Mouse (Mus musculus) heart, embryonic 13.5 days (tissue): ENCODE data around the gene Grid1. TPM values are rescaled to one million over a fixed set of nuclear protein-coding genes. Genes with fewer than 3 reads are reported as not detected.

Experiments used
- ATAC-seq: fragments of 200-750 bp; cut with Nextera tagmentation; 2 replicates; pipeline ENCODE4 v1.8.0; 2017; ENCODE audit warnings: moderate TSS enrichment; ENCODE audit not compliant: insufficient number of reproducible peaks, low FRiP score, low TSS enrichment; ENCODE audit errors: extremely low read depth
- H3K27ac ChIP-seq: fragments of 300-500 bp; sonication (generic); replicated peaks from 2 replicates; pipeline ENCODE4 v1.5.1; 2015; ENCODE audit warnings: moderate library complexity, mild to moderate bottlenecking, inconsistent platforms
- H3K27me3 ChIP-seq: fragments of 300-500 bp; sonication (generic); replicated peaks from 2 replicates; pipeline ENCODE4 v1.6.1; 2015; ENCODE audit warnings: mild to moderate bottlenecking, inconsistent platforms
- H3K36me3 ChIP-seq: fragments of 300-500 bp; sonication (generic); 2 replicates; pipeline ENCODE4 v1.6.1; 2015; ENCODE audit warnings: mild to moderate bottlenecking, inconsistent platforms
- H3K4me1 ChIP-seq: fragments of 300-500 bp; sonication (generic); 2 replicates; pipeline ENCODE4 v1.6.1; 2015; ENCODE audit warnings: inconsistent platforms
- H3K4me2 ChIP-seq: fragments of 300-500 bp; sonication (generic); 2 replicates; pipeline ENCODE4 v1.6.1; 2015; ENCODE audit warnings: inconsistent platforms, mild to moderate bottlenecking, moderate library complexity
- H3K4me3 ChIP-seq: fragments of 300-500 bp; sonication (generic); 2 replicates; pipeline ENCODE4 v1.5.1; 2015; ENCODE audit warnings: moderate library complexity, mild to moderate bottlenecking, inconsistent platforms
- H3K9ac ChIP-seq: fragments of 300-500 bp; sonication (generic); 2 replicates; pipeline ENCODE4 v1.6.1; 2015; ENCODE audit warnings: inconsistent platforms, mild to moderate bottlenecking, moderate library complexity
- H3K9me3 ChIP-seq: fragments of 300-500 bp; sonication (generic); 2 replicates; pipeline ENCODE4 v1.6.1; 2016; ENCODE audit warnings: inconsistent platforms
- WGBS: fragments of 180-500 bp; shearing (Covaris S2); methylation state at CpG from one replicate; pipeline ENCODE4 v1.1.7; 2015; ENCODE audit warnings: mixed read lengths; 5-methylcytosine and 5-hydroxymethylcytosine counted together
- polyA plus RNA-seq: library from polyadenylated mRNA; unstranded; fragments of >200 nt; fragmentation: Nextera tagmentation; extraction: Ambion mirVana; gene quantifications from 2 replicates; pipeline ENCODE4 v1.2.1, GENCODE M21; 2015

Grid1 gene
- polyA plus RNA-seq, 1 experiment from 2014 or later, result 0.55 TPM

GRCm38 (mm10) chr14:34838999-34839398 lies 19.1 kb downstream of the Grid1 start:
- WGBS, result 45% methylated on average over 5 of the region's 6 CpGs
- no peaks in the 10 kb centered on the region; the same call in 1 of the 2 replicates for H3K27me3 ChIP-seq
- no peak for ATAC-seq
- no peaks in the 10 kb centered on the region for H3K9me3 ChIP-seq
- no peak overlapping the region for H3K9ac ChIP-seq
- H3K36me3 ChIP-seq, result no peaks in the 10 kb centered on the region
- H3K4me2 ChIP-seq, result no peak overlapping the region
- no peak overlapping the region for H3K4me3 ChIP-seq
- H3K27ac ChIP-seq, result no peak overlapping the region
- no peaks in the 10 kb centered on the region for H3K4me1 ChIP-seq

GRCm38 (mm10) chr14:34839898-34840297 lies 20.0 kb downstream of the Grid1 start:
- no peaks in the 10 kb centered on the region for H3K36me3 ChIP-seq
- H3K4me2 ChIP-seq, result no peak overlapping the region
- H3K27ac ChIP-seq, result no peak overlapping the region
- no peak overlapping the region for H3K9ac ChIP-seq
- H3K27me3 ChIP-seq, result no peaks in the 10 kb centered on the region; the same call in 1 of the 2 replicates
- H3K4me1 ChIP-seq, result no peaks in the 10 kb centered on the region
- H3K9me3 ChIP-seq, result no peaks in the 10 kb centered on the region
- no peak overlapping the region for H3K4me3 ChIP-seq
- 83% methylated on average over 4 of the region's 4 CpGs for WGBS
- no peak for ATAC-seq

GRCm38 (mm10) chr14:34843579-34843978 lies 23.7 kb downstream of the Grid1 start:
- Histone ChIP-seq H3K4me3 (no peak overlapping the region), H3K4me1 (0 out of 2 replicates have a peak, but pooled peaks cover 2% of the 10 kb centered on the region), H3K36me3 (no peaks in the 10 kb centered on the region), H3K9me3 (no peaks in the 10 kb centered on the region), H3K27me3 (0 out of 2 replicates have a peak, but pooled peaks cover 7% of the 10 kb centered on the region), H3K4me2 (no peak overlapping the region), H3K9ac (no peak overlapping the region), H3K27ac (no peak overlapping the region)
- 65% methylated on average over 5 of the region's 5 CpGs for WGBS
- no peak for ATAC-seq

GRCm38 (mm10) chr14:34844166-34844565 lies 24.3 kb downstream of the Grid1 start:
- no peak for ATAC-seq
- WGBS, result 88% methylated on average over 3 of the region's 3 CpGs

GRCm38 (mm10) chr14:34846799-34847198 lies 26.9 kb downstream of the Grid1 start:
- no peak overlapping the region for H3K4me2 ChIP-seq
- no peak overlapping the region for H3K27ac ChIP-seq
- 0 out of 2 replicates have a peak, but pooled peaks cover 4% of the 10 kb centered on the region for H3K4me1 ChIP-seq
- H3K36me3 ChIP-seq, result no peaks in the 10 kb centered on the region
- H3K9me3 ChIP-seq, result no peaks in the 10 kb centered on the region
- H3K27me3 ChIP-seq, result peaks cover 12% of the 10 kb centered on the region; the same call in 1 of the 2 replicates
- 59% methylated on average over 4 of the region's 4 CpGs for WGBS
- no peak overlapping the region for H3K4me3 ChIP-seq
- ATAC-seq, result no peak
- no peak overlapping the region for H3K9ac ChIP-seq

More at GRCm38 (mm10) chr14:34844166-34844565, 24.3 kb downstream of the Grid1 start:
- Histone ChIP-seq H3K4me1 (0 out of 2 replicates have a peak, but pooled peaks cover 4% of the 10 kb centered on the region), H3K4me3 (no peak overlapping the region), H3K9ac (no peak overlapping the region), H3K27ac (no peak overlapping the region), H3K27me3 (0 out of 2 replicates have a peak, but pooled peaks cover 7% of the 10 kb centered on the region), H3K4me2 (no peak overlapping the region), H3K36me3 (no peaks in the 10 kb centered on the region), H3K9me3 (no peaks in the 10 kb centered on the region)

- H3K36me3 ChIP-seq, result no peaks in the 10 kb centered on the region
- H3K4me1 ChIP-seq, result 0 out of 2 replicates have a peak, but pooled peaks cover 4% of the 10 kb centered on the region
- H3K9me3 ChIP-seq, result 0 out of 2 replicates have a peak, but pooled peaks cover 2% of the 10 kb centered on the region
- 76% methylated on average over 5 of the region's 5 CpGs for WGBS
- no peak for ATAC-seq
- no peak overlapping the region for H3K9ac ChIP-seq
- no peak overlapping the region for H3K4me2 ChIP-seq
- H3K27me3 ChIP-seq, result peaks cover 12% of the 10 kb centered on the region; the same call in 1 of the 2 replicates
- H3K4me3 ChIP-seq, result no peak overlapping the region
- no peak overlapping the region for H3K27ac ChIP-seq
Observed at GRCm38 (mm10) chr14:34847625-34848024, 27.7 kb downstream of the Grid1 start.

GRCm38 (mm10) chr14:34860891-34861780 lies 41.2 kb downstream of the Grid1 start:
- Histone ChIP-seq H3K9ac (no peak overlapping the region), H3K4me3 (no peak overlapping the region), H3K27ac (no peak overlapping the region), H3K27me3 (0 out of 2 replicates have a peak, but pooled peaks cover 5% of the 10 kb centered on the region), H3K4me1 (no peaks in the 10 kb centered on the region), H3K4me2 (no peak overlapping the region), H3K36me3 (no peaks in the 10 kb centered on the region), H3K9me3 (no peaks in the 10 kb centered on the region)
- WGBS, result 65% methylated on average over 9 of the region's 9 CpGs
- ATAC-seq, result no peak

GRCm38 (mm10) chr14:34867266-34867665 lies 47.4 kb downstream of the Grid1 start:
- no peak overlapping the region for H3K4me3 ChIP-seq
- H3K9me3 ChIP-seq, result no peaks in the 10 kb centered on the region
- no peaks in the 10 kb centered on the region for H3K4me1 ChIP-seq
- no peaks in the 10 kb centered on the region for H3K27me3 ChIP-seq
- 18% methylated on average over 5 of the region's 5 CpGs for WGBS
- no peaks in the 10 kb centered on the region for H3K36me3 ChIP-seq
- no peak overlapping the region for H3K4me2 ChIP-seq
- H3K27ac ChIP-seq, result no peak overlapping the region
- H3K9ac ChIP-seq, result no peak overlapping the region
- no peak for ATAC-seq

- Histone ChIP-seq H3K4me3 (no peak overlapping the region), H3K4me2 (no peak overlapping the region), H3K4me1 (no peaks in the 10 kb centered on the region), H3K36me3 (no peaks in the 10 kb centered on the region), H3K27ac (no peak overlapping the region), H3K9ac (no peak overlapping the region), H3K27me3 (no peaks in the 10 kb centered on the region), H3K9me3 (no peaks in the 10 kb centered on the region)
- ATAC-seq, result no peak
- WGBS, result 55% methylated on average over 6 of the region's 6 CpGs
Observed at GRCm38 (mm10) chr14:34868513-34869260, 48.8 kb downstream of the Grid1 start.

- no peak overlapping the region for H3K4me3 ChIP-seq
Observed at GRCm38 (mm10) chr14:34879996-34880395, 60.1 kb downstream of the Grid1 start.

More at GRCm38 (mm10) chr14:34879996-34880395, 60.1 kb downstream of the Grid1 start:
- Histone ChIP-seq H3K9me3 (no peaks in the 10 kb centered on the region), H3K4me1 (no peaks in the 10 kb centered on the region), H3K27ac (no peak overlapping the region), H3K9ac (no peak overlapping the region), H3K27me3 (peaks cover 47% of the 10 kb centered on the region), H3K4me2 (no peak overlapping the region), H3K36me3 (no peaks in the 10 kb centered on the region)
- 29% methylated on average over 6 of the region's 6 CpGs for WGBS
- ATAC-seq, result no peak
